Mouse (Mus musculus): Measurements from ENCODE around the gene Gm156. TPM values are rescaled to one million over a fixed set of nuclear protein-coding genes. Genes with fewer than 3 reads are reported as not detected.

Gm156 gene
- polyA plus RNA-seq, 2 experiments = not detected

DNA sequence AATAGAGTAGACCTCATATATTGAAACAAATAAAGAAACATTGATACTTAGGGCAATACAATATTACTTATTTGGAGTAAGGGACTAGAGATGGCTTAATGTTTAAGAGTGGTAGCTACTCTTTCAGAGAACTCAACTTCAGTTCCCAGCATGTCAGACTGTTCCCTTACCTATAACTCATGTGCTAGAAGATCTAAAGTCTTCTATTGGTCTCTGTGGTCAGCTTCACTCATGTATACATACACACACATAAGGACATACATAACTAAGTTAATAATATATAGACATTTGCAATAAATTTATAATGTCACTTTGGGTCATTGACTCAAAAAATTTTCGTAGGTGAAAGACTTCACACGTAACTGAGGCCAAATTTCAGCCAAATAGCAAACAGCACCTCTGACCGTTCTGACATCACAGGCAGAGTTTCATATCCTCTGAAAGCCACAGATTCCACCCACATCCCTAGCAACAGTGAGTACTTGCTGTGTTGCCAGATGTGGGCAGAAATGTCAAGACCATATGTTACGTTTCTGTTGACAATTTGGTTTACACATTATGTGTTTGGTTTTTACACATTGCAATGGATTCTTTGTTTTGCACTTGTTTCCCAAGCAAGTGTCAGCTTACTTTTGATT lies 36.9 kb downstream of the Gm156 start:
- WGBS = 79% methylated on average over 4 of the region's 4 CpGs
- Histone ChIP-seq H3K4me1 (ENCODE audit: control insufficient read depth, insufficient read depth, low read length) (no peaks in the 10 kb centered on the region), H3K4me2 (replicated peaks; ENCODE audit: low read depth, low read length, severe bottlenecking) (no peak overlapping the region), H3K27ac (replicated peaks; ENCODE audit: low read depth, low read length) (no peak overlapping the region), H3K9me3 (ENCODE audit: control insufficient read depth, low read length) (no peaks in the 10 kb centered on the region; the same call in 1 of the 2 replicates), H3K27me3 (ENCODE audit: control insufficient read depth, insufficient read depth, low read length) (no peaks in the 10 kb centered on the region), H3K9ac (ENCODE audit: low read depth, low read length, severe bottlenecking) (no peak overlapping the region), H3K4me3 (replicated peaks; ENCODE audit: low read length) (no peak overlapping the region), H3K36me3 (ENCODE audit: control insufficient read depth, insufficient read depth, low read length) (no peaks in the 10 kb centered on the region)
- no peak for TF ChIP-seq POLR2A (IDR thresholded peaks at IDR 0.05; ENCODE audit: borderline replicate concordance, extremely low read depth, insufficient read depth, insufficient read length)
- DNase-seq (ENCODE audit: low spot score) (no peak), ATAC-seq (ENCODE audit: low FRiP score, low read depth) (no peak)

DNA sequence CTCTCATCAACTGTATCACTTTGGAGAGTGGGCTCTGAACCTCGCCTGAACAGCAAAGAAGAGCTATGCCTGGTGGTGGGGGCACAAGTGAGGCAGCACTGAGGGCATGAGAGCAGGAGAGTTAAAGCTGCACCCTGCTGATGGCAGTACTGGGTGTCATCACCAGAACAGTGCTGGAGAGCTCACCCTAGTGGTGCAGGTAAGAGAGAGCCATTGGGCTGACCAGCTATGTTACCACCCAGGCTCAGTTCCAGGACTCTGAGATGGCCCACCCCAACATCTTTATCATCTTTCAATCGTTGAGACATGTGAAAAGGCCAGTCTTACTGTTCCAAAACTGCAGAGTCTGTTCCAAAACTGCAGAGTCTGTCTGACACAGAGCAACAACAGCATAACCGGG lies 37.9 kb downstream of the Gm156 start:
- TF ChIP-seq POLR2A (IDR thresholded peaks at IDR 0.05; ENCODE audit: borderline replicate concordance, extremely low read depth, insufficient read depth, insufficient read length) = no peak
- H3K9me3 ChIP-seq (ENCODE audit: control insufficient read depth, low read length) = no peaks in the 10 kb centered on the region; the same call in 1 of the 2 replicates
- WGBS = 58% methylated on average over 3 of the region's 3 CpGs
- no peaks in the 10 kb centered on the region for H3K36me3 ChIP-seq (ENCODE audit: control insufficient read depth, insufficient read depth, low read length)
- DNase-seq (ENCODE audit: low spot score) (no peak), ATAC-seq (ENCODE audit: low FRiP score, low read depth) (no peak)
- no peak overlapping the region for H3K4me3 ChIP-seq (replicated peaks; ENCODE audit: low read length)
- no peak overlapping the region for H3K9ac ChIP-seq (ENCODE audit: low read depth, low read length, severe bottlenecking)
- no peak overlapping the region for H3K4me2 ChIP-seq (replicated peaks; ENCODE audit: low read depth, low read length, severe bottlenecking)
- no peak overlapping the region for H3K27ac ChIP-seq (replicated peaks; ENCODE audit: low read depth, low read length)
- H3K27me3 ChIP-seq (ENCODE audit: control insufficient read depth, insufficient read depth, low read length) = no peaks in the 10 kb centered on the region
- no peaks in the 10 kb centered on the region for H3K4me1 ChIP-seq (ENCODE audit: control insufficient read depth, insufficient read depth, low read length)

DNA sequence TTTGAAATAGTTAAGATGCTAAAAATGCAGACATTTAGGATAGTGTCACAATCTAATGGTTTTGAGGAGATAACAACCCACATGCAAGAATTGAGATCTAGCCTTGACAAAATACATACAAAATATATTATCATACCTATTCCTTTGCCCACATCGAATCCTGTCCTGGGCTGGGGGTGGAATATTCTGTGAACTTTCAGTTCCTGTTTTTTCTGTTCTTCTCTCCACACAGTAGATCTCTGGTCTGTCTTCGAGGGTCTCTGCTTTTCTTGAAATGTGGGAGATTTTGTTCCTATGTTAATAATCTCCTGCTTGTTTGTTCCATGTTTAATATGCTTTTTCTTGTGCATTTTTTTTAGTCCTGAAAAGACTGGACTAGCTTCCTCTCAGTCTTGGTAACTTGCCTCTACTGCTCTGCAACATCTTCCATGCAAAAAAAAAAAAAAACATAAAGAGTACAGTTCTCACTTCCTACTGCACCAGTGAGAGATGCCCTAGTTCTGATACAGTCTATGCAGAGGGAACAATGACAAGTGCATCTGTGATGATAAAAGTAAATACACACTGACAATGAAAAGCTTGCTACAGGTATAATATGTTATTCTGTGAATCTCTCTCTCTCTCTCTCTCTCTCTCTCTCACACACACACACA lies 43.9 kb downstream of the Gm156 start, which contains the start of gene Klri2:
Klri2 (minus strand) TSS at position 416 of the 653 bp plus-strand sequence.
- Histone ChIP-seq H3K4me2 (replicated peaks; ENCODE audit: low read depth, low read length, severe bottlenecking) (no peak within 1 kb of the TSS), H3K27me3 (ENCODE audit: control insufficient read depth, insufficient read depth, low read length) (no peaks in the 10 kb centered on the region), H3K9ac (ENCODE audit: low read depth, low read length, severe bottlenecking) (no peak within 1 kb of the TSS), H3K4me3 (replicated peaks; ENCODE audit: low read length) (no peak within 1 kb of the TSS), H3K4me1 (ENCODE audit: control insufficient read depth, insufficient read depth, low read length) (no peaks in the 10 kb centered on the region), H3K27ac (replicated peaks; ENCODE audit: low read depth, low read length) (no peak within 1 kb of the TSS), H3K9me3 (ENCODE audit: control insufficient read depth, low read length) (no peaks in the 10 kb centered on the region), H3K36me3 (ENCODE audit: control insufficient read depth, insufficient read depth, low read length) (no peaks in the 10 kb centered on the region)
- no peak for TF ChIP-seq POLR2A (IDR thresholded peaks at IDR 0.05; ENCODE audit: borderline replicate concordance, extremely low read depth, insufficient read depth, insufficient read length)
- DNase-seq (ENCODE audit: low spot score) (no peak), ATAC-seq (ENCODE audit: low FRiP score, low read depth) (no peak)
- 67% methylated on average over 2 of the region's 2 CpGs for WGBS

DNA sequence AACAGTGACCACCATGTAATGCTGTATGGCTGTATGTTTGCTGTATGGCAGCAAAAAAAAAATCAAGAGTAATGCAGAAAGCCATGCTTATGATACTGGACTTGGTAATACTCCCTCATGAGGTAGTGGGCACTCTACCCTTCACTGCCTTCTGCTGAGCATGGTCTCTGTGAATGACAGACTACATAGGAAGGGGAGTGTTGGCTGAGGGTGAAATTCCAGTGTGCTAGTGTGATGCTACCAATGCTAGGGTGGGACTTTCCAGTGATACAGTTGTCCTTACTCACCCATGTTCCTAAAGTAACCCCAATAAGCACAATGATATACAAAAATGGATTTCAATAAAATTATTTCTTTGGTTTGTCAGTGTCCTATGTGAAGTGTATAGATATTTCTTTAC lies 47.7 kb downstream of the Gm156 start:
- Histone ChIP-seq H3K9me3 (ENCODE audit: control insufficient read depth, low read length) (no peaks in the 10 kb centered on the region), H3K27ac (replicated peaks; ENCODE audit: low read depth, low read length) (no peak overlapping the region), H3K9ac (ENCODE audit: low read depth, low read length, severe bottlenecking) (no peak overlapping the region), H3K27me3 (ENCODE audit: control insufficient read depth, insufficient read depth, low read length) (no peaks in the 10 kb centered on the region), H3K4me2 (replicated peaks; ENCODE audit: low read depth, low read length, severe bottlenecking) (no peak overlapping the region), H3K36me3 (ENCODE audit: control insufficient read depth, insufficient read depth, low read length) (no peaks in the 10 kb centered on the region), H3K4me3 (replicated peaks; ENCODE audit: low read length) (no peak overlapping the region), H3K4me1 (ENCODE audit: control insufficient read depth, insufficient read depth, low read length) (no peaks in the 10 kb centered on the region)
- DNase-seq (ENCODE audit: low spot score) (no peak), ATAC-seq (ENCODE audit: low FRiP score, low read depth) (no peak)
- no peak for TF ChIP-seq POLR2A (IDR thresholded peaks at IDR 0.05; ENCODE audit: borderline replicate concordance, extremely low read depth, insufficient read depth, insufficient read length)

DNA sequence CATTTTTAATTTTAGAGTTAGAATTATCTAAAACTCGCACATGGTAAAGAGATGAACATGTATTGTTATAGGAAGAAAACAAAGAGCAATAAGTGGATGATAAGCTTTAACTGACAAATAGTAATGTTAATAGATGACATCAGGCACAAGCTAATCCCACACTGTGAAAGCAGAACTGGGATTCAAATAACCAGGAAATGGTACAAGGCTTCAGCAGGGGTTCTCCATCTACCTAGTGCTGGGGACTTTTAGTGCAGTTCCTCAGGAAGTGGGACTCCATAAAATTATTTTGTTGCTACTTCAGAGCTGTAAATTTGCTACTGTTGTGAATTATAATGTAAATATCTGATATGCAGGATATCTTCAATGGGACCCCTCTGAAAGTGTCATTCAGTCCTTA lies 56.8 kb downstream of the Gm156 start:
- no peak for TF ChIP-seq POLR2A (IDR thresholded peaks at IDR 0.05; ENCODE audit: borderline replicate concordance, extremely low read depth, insufficient read depth, insufficient read length)
- Histone ChIP-seq H3K9ac (ENCODE audit: low read depth, low read length, severe bottlenecking) (no peak overlapping the region), H3K27me3 (ENCODE audit: control insufficient read depth, insufficient read depth, low read length) (no peaks in the 10 kb centered on the region), H3K4me2 (replicated peaks; ENCODE audit: low read depth, low read length, severe bottlenecking) (no peak overlapping the region), H3K27ac (replicated peaks; ENCODE audit: low read depth, low read length) (no peak overlapping the region), H3K4me1 (ENCODE audit: control insufficient read depth, insufficient read depth, low read length) (no peaks in the 10 kb centered on the region), H3K36me3 (ENCODE audit: control insufficient read depth, insufficient read depth, low read length) (no peaks in the 10 kb centered on the region), H3K9me3 (ENCODE audit: control insufficient read depth, low read length) (no peaks in the 10 kb centered on the region), H3K4me3 (replicated peaks; ENCODE audit: low read length) (no peak overlapping the region)
- 93% methylated on average over 1 of the region's 1 CpGs for WGBS
- ATAC-seq (ENCODE audit: low FRiP score, low read depth) (no peak), DNase-seq (ENCODE audit: low spot score) (no peak)

Data from limb, embryonic 14.5 days (tissue).